Mouse (Mus musculus) bone marrow macrophage, adult 2 months (primary cell): ENCODE measurements around the gene Pxt1.

Experiments
- CTCF ChIP-seq: IDR thresholded peaks from 2 replicates; pipeline ENCODE4 v1.5.1; 2012; ENCODE audit warnings: low read depth, mild to moderate bottlenecking, low read length, moderate library complexity
- POLR2A ChIP-seq: IDR thresholded peaks from 2 replicates; pipeline ENCODE4 v1.6.1; 2012; ENCODE audit warnings: mild to moderate bottlenecking, low read depth, low read length, borderline replicate concordance

GRCm38 (mm10) chr17:28926380-28926779 is 17.3 kb downstream of the Pxt1 start:
- TF ChIP-seq CTCF, result peak; percentile 96
- no peak for TF ChIP-seq POLR2A
